Mouse (Mus musculus): ENCODE data around the gene Kmo.

The Kmo gene

DNA sequence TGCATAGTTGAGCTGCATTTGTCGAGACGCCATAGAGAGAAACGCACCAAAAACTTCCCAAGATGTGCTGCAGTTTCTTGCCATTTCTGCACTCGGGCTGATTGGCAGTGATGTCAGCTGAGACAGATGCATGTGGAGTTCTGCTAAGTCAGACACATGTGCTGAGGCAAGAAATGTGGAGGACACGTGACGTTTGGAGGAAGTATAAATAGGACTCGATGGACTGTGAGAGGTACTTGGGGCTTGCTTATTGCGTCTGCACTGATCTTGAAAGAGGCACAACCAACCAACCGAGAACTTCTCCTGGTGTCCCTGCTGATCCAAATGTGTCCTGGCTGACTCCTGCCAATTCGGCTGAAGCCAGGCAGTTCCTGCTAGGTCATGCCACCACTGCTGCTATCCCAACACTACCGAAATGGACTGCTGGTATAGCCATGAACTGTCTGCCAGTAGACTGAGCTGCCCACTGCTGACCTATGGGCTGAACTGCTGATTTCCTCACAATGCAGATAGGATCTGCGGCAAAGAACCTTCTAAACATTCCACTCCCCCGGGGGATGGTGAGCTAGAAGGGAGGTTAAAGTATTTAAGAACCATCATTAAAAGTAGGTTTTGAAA is at the start of gene Kmo:
Kmo (plus strand) TSS at position 568 of the 618 bp plus-strand sequence.
- DNase-seq (ENCODE audit: low spot score in 2 of 2): no peak

DNA sequence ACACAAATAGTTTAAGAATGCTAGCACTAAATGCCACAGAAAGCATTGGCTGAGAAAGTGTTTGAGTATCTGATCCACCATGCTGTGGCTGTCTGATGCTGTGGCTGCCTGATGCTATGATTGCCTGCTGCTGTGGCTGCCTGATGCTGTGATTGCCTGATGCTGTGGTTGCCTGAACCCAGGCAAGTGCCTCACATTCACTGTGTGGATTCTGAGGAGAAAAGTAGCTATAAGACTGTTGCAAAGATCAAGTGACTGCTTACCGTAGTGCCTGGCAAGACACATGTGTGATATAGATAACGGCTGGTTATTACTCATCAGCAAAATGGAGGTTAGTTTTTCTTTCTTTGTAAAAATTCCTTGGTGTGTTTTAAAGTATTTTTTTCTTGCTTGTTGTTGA is 46.1 kb upstream of the Kmo start:
- DNase-seq (ENCODE audit: low spot score in 2 of 2): no peak

GRCm38 (mm10) chr1:175578425-175579096 is 41.6 kb upstream of the Kmo start:
- no peak for DNase-seq (ENCODE audit: low spot score in 2 of 2)

DNA sequence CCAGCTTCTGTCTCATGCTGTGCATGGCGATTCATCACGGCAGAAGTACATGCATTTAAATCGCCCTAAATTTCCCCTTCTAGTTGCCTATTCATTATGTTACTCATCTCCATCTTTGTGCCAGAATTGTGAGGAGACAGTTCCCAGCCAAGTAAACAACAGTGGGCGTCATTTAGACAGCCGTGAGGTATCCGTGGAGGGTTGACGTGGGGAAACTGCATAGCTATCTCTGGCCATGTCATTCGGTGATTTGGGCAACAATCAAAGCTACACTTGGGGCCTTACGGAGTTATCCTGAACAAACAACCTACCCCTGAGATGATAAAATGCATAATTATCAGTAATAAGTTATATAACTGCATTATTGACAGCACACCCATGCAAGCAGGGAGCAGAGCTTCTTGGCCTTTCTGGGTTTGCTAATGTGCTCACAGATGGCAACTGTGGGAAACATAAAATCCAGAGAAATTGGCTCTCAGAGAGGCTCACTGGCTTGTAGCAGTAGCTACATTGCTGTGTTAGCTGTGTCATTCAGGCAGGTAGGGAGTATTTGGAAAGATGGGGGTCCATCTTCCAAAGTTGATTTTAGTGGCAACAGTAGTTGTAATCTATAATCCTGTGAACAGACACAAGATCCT is 40.5 kb upstream of the Kmo start:
- peak; percentile 38 to 58 for DNase-seq (ENCODE audit: low spot score in 2 of 2)

DNA sequence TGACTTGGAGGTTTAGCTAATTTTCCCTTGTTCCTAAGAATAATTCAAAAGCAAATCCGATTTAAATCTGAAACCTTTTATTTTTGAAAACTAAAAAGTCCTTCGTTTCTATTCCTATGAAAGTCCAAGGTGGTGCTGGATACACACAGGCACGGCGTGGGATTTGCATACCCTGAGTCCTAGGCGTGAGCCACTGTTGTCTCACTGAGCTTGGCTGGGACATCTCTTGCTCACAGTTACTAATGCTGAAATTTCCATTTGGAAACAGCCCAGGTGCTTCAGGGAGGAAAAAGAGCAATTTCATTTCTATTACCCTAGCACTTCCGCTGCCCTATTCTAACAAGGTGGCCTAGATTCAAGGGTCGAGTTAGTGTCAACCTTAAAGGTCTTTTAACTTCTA is 39.8 kb upstream of the Kmo start:
- DNase-seq (ENCODE audit: low spot score in 2 of 2): peak; percentile 21 to 36

DNA sequence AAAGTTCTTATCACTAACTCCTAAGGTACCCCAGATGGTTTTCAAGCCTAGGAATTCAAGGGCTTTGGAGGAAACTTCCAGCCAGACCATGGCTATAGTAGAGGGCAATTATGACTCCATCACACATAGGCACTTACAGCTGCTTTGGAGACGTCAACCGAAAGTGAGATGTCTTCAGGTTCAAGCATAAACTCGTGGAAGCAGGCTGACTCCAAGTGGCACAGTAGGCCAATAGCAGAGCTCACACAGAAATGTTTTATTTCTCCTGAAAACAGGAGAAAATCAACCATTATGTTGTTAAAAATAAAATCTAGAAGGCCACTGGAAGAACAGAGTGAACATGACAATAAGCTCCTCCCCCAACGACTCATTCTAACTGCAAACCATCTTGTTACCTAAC is 37.4 kb upstream of the Kmo start:
- no peak for DNase-seq (ENCODE audit: low spot score in 2 of 2)

GRCm38 (mm10) chr1:175585267-175585666 is 34.9 kb upstream of the Kmo start:
- no peak for DNase-seq (ENCODE audit: low spot score in 2 of 2)

DNA sequence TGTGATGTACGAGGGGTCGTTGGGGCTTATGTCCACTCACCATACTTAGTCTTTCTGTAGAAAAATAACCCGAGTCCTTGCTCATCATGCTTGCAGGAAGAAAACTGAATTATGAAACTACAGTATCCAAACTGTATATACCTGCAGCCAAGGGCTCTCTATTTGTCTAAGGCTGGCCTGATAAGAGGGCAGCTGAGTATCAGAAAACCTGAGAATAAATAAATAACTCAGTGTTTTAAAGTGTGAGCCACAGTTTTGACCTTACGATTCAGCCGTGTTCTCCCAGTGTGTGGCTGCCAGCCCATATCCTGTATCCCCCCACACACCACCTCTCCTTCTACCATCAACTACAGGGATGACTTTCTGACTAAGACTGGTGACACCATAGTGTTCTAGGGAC is 33.5 kb upstream of the Kmo start:
- DNase-seq (ENCODE audit: low spot score in 2 of 2): no peak

GRCm38 (mm10) chr1:175592832-175593231 is 27.3 kb upstream of the Kmo start:
- DNase-seq (ENCODE audit: low spot score in 2 of 2): no peak

DNA sequence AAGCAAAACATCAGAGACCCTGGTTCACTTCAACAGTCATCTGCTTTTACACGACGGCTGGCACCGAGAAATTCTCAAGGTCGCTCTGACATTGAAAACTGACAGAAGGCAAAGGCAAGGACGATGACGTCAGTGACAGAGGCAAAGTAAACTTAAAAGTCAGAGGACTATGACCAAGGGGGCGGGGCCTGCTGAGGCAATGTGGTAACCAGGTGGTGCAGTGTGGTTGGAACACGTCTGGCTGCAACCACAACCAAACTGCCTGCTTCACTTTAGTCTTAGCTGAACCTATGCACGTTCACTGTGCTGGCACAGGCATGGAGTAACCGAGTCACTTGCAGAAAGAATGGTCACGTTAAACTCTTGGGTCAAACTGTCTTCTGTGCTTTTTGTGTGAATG is 17.9 kb upstream of the Kmo start:
- DNase-seq (ENCODE audit: low spot score in 2 of 2): no peak

DNA sequence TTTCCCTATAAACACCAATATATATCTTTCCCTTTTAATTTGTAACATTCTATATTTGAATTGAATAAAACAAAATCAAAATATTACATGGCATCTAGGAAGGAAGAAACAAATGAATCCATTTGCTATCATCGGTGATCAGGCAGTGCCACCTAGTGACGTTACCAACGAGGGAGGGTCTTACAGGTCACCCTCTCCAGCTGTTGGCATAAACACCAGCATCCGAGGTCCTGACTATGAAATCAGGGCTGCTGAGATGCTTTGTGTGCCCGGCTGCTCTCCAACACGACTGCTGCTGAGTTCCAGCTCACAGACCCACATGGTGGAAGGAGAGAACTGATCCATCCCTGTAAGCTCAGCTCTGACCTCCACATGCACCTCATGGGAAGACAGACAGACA is 16.8 kb upstream of the Kmo start:
- DNase-seq (ENCODE audit: low spot score in 2 of 2): no peak

DNA sequence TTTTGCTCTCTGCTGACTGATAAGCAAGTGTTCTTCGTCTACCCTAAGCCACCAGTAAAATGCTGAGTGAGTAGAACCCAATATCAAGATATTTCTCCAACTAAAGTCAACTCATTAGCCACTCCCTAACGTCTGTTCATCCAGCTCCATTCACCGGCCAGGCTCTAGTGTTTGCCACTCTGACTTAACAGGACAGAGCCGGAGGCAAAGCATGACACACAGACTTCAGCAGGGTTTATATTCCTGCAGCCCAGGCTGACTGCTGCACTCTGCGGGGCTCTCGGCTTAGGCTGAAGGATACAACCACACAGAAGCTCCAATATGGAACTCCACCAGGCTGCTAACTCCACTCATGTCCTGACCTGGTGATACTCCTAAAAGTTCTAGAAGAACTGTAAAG is 12.9 kb upstream of the Kmo start:
- no peak for DNase-seq (ENCODE audit: low spot score in 2 of 2)

- no peak for DNase-seq (ENCODE audit: low spot score in 2 of 2)
Measured at GRCm38 (mm10) chr1:175607838-175608585, 12.2 kb upstream of the Kmo start.

GRCm38 (mm10) chr1:175608708-175609107 is 11.5 kb upstream of the Kmo start:
- DNase-seq (ENCODE audit: low spot score in 2 of 2): no peak

DNA sequence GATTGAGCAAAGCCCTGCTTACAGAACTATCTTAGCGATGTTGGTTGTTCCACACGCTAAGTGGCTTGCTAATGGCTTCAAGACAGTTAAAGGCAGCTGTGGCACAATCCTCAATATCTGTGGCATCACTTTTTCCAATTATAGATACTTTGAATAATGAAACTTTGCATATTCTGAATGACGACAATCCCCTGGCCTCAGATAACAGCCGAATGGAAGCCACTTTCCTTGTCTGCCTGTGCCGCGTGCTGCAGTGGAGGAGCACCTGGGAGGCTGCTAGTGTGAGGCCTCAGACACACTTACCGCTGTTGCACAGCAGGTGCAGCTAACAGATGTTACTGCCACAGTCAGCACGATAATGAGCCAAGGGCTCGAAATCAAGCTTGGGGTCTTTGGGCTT is 5.2 kb upstream of the Kmo start:
- no peak for DNase-seq (ENCODE audit: low spot score in 2 of 2)

DNA sequence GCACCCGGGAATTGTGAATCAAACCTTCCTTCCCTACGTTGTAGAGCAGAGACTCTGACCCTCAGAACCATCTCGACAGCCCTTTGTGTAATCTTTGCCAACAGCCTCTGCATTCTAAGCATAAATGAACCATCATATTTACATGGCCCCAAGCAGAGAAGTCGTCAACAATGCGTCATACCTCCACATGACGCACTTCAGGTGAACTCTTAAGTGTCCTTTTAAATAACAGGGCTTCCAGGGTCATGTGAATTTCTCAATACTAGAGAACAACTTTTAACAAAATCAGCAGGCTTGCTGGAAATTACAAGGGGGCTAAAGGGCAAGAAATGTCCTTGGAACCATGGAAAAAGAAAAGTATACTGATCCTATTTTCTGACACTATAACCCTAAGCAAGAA is 3.5 kb downstream of the Kmo start:
- DNase-seq (ENCODE audit: low spot score in 2 of 2): no peak

DNA sequence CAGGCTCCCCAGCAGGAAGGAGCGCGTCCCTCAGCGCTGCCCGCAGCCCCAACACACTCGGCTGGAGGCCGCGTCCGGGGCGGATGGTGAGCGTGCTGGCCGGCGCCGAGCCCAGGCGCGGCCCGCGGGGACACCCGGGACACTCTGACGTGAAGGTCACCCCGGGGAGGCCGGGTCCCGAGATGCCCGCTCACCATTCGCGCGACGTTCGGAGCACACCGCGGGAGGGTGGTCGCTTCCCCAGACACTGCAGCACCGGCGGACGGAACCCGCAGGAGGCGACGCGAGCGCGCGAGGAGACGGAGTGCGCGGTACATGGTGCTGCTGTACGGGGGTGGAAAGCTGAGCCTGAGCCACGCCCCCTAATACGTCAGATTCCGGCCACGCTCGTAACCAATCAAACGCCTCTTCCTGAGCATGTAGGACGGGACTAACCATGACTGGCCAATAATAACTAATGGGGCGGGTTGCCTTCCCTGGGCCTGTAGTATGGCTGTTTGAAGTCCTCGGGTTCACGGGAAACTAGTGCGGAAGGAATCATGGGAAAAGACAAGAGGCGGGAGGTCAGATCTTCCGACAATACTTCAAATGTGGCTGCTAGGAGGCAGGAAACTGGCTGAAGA is 5.2 kb downstream of the Kmo start, which contains the start of gene Fh1:
Fh1 (minus strand) TSS at position 379 of the 623 bp plus-strand sequence.
- peak; percentile 95 to 98 for DNase-seq (ENCODE audit: low spot score in 2 of 2)

- DNase-seq (ENCODE audit: low spot score in 2 of 2): peak in 1 of 2 experiments; percentile 35
Measured at GRCm38 (mm10) chr1:175625990-175626692, 6.0 kb downstream of the Kmo start.

- no peak for DNase-seq (ENCODE audit: low spot score in 2 of 2)
Measured at GRCm38 (mm10) chr1:175629248-175629647, 9.1 kb downstream of the Kmo start.

- DNase-seq (ENCODE audit: low spot score in 2 of 2): no peak
Measured at GRCm38 (mm10) chr1:175630345-175630744, 10.2 kb downstream of the Kmo start.

DNA sequence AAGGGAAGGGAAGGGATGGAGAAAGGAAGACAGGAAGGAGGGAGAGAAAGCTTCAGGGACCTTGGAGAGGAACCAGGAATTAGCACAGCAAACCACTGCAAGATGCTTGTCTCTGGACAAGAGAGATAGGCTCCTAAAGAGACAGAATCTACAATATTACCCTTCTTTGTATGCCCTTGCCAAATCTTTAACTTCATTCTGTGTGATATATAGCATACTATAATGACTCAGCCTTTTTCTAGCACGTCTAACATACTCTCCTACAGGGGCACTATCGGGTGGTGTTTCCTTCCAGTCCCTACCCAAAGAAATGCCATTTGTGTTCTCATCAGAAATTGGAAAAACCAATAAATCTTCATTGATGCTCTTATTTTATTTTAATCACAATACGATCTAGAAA is 10.9 kb downstream of the Kmo start:
- no peak for DNase-seq (ENCODE audit: low spot score in 2 of 2)

All from right cerebral cortex, adult 2 months (tissue).